Mouse (Mus musculus) intestine, embryonic 15.5 days (tissue): ENCODE measurements around the gene Dusp28. TPM values are rescaled to one million over a fixed set of nuclear protein-coding genes. Genes with fewer than 3 reads are reported as not detected.
"Not testable (repeated sequence)": the region's sequence is repeated elsewhere in the genome, so short reads cannot be mapped to it uniquely, and the experiment has no call there.

ENCODE experiments used
- ATAC-seq: fragments of 200-750 bp; cut with Nextera tagmentation; 2 replicates; pipeline ENCODE4 v1.8.0; 2017; ENCODE audit warnings: moderate TSS enrichment, moderate library complexity
- H3K27ac ChIP-seq: fragments of 300-500 bp; sonication (generic); 2 replicates; pipeline ENCODE4 v1.5.1; 2015; ENCODE audit warnings: mild to moderate bottlenecking, inconsistent platforms
- H3K27me3 ChIP-seq: fragments of 300-500 bp; sonication (generic); replicated peaks from 2 replicates; pipeline ENCODE4 v1.6.1; 2015; ENCODE audit warnings: inconsistent platforms
- H3K36me3 ChIP-seq: fragments of 300-500 bp; sonication (generic); 2 replicates; pipeline ENCODE4 v1.6.1; 2015; ENCODE audit warnings: inconsistent platforms
- H3K4me1 ChIP-seq: fragments of 300-500 bp; sonication (generic); replicated peaks from 2 replicates; pipeline ENCODE4 v1.6.1; 2015; ENCODE audit warnings: inconsistent platforms
- H3K4me2 ChIP-seq: fragments of 300-500 bp; sonication (generic); replicated peaks from 2 replicates; pipeline ENCODE4 v1.6.1; 2015; ENCODE audit warnings: mild to moderate bottlenecking, inconsistent platforms
- H3K4me3 ChIP-seq: fragments of 300-500 bp; sonication (generic); replicated peaks from 2 replicates; pipeline ENCODE4 v1.5.1; 2015; ENCODE audit warnings: inconsistent platforms
- H3K9ac ChIP-seq: fragments of 300-500 bp; sonication (generic); 2 replicates; pipeline ENCODE4 v1.6.1; 2015; ENCODE audit warnings: inconsistent platforms
- H3K9me3 ChIP-seq: fragments of 300-500 bp; sonication (generic); 2 replicates; pipeline ENCODE4 v1.6.1; 2016; ENCODE audit warnings: inconsistent platforms
- WGBS: fragments of 180-500 bp; shearing (Covaris S2); methylation state at CpG from one replicate; pipeline ENCODE4 v1.1.7; 2015; 5-methylcytosine and 5-hydroxymethylcytosine counted together
- polyA plus RNA-seq: library from polyadenylated mRNA; unstranded; fragments of >200 nt; fragmentation: Nextera tagmentation; extraction: Ambion mirVana; gene quantifications from 2 replicates; pipeline ENCODE4 v1.2.1, GENCODE M21; 2015

The Dusp28 gene
- polyA plus RNA-seq, 1 experiment from 2014 or later = 14.7 TPM

- ATAC-seq = peak; percentile 54
- not testable (repeated sequence) for H3K4me1 ChIP-seq, H3K27me3 ChIP-seq, H3K9ac ChIP-seq, H3K36me3 ChIP-seq, H3K27ac ChIP-seq, H3K9me3 ChIP-seq
- Histone ChIP-seq H3K4me2 (peak overlapping the region; percentile 41), H3K4me3 (0 out of 2 replicates have a peak overlapping the region, but pooled peaks have one; percentile 16)
- WGBS = 4% methylated on average over 11 of the region's 11 CpGs
These were observed 50.0 kb downstream of the Dusp28 start for GRCm38 (mm10) chr1:92956571-92957335.

Other genes starting within 250 kb of the Dusp28 start
- gene Gpc1, start 75.3 kb upstream of the Dusp28 start, polyA plus RNA-seq = 36.8 and 37.7 TPM in 2 replicates
- gene Ankmy1, start 4.1 kb upstream of the Dusp28 start, polyA plus RNA-seq = 0.16 and 0.34 TPM in 2 replicates
- 40.6 and 56.1 TPM in 2 replicates for gene Rnpepl1, start 3.8 kb downstream of the Dusp28 start, polyA plus RNA-seq
- gene Capn10, start 27.4 kb downstream of the Dusp28 start, polyA plus RNA-seq = 28.2 and 34.4 TPM in 2 replicates
- gene Gpr35, start 43.9 kb downstream of the Dusp28 start, polyA plus RNA-seq = 8.9 and 9.1 TPM in 2 replicates
- gene Aqp12, start 99.4 kb downstream of the Dusp28 start, polyA plus RNA-seq = 3.0 and 11.2 TPM in 2 replicates
- gene Kif1a, start 195.0 kb downstream of the Dusp28 start, polyA plus RNA-seq = 18.3 and 21.4 TPM in 2 replicates
- 0.59 and 0.62 TPM in 2 replicates for gene Agxt, start 228.3 kb downstream of the Dusp28 start, polyA plus RNA-seq